Mouse (Mus musculus) neural tube, embryonic 10.5 days (tissue): ENCODE data around the gene Parp8.

Experiments
- DNase-seq: peaks from one replicate; pipeline ENCODE4 v3.0.0-alpha.2; 2017; ENCODE audit warnings: low spot score; ENCODE audit errors: extremely low spot score

The Parp8 gene

DNA sequence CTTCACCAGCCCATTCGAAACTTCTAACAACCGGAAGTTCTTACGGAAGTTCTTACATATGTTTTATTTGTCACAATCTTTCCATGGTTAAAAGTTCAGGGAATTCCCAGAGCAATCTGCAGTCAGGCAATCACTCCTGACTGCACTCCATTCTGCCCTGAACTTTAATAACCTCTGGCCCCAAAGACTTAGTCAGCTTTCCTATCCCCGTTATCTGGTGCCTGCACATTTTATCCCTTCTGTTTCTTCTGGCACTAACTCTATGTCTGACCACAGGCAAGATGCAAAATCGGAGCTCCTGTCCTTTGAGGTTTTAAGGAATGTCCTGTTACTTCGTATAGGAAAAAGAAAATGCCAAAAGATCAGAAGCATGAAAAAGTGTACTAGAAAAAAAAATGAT is 4.7 kb downstream of the Parp8 start:
- DNase-seq, result no peak

- DNase-seq, result no peak
These were observed 6.7 kb downstream of the Parp8 start for GRCm38 (mm10) chr13:117018676-117019075.

DNA sequence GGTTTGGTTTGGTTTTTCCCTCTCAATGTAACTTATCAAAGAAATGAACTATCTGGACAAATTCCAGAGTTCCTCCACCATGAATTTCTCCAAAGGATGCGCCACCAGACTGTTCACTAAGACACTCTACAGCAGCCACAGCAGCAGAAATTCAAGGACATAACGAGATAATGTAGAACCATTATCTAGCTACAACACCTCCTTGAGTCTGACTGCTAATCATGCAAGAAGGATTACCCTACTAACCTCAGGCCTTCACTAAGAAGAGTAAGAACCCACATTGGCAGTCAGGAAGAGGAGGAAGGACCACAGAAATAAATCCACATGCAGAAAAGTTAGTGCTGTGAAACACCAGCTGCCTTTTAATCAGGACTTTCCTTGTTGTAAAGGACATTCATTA is 11.8 kb downstream of the Parp8 start:
- DNase-seq, result no peak

DNA sequence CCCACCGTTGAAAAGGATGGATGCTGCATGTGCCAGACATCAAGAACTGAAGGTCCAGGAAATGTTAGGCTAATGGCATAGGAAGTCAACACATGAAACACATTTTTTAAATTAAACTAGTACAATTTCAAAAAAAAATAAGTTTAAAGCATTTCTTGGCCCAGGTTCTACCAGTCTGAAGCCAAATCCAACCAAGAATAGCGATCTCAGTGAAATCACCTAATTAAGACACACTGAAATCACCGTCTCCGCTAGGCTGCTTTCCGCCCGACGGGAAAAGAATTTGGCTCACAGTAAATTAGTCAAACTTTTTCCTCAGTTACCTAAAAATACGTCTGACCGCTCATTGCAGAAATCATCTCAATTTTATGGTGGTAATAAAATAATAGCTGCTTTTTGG is 13.3 kb downstream of the Parp8 start:
- no peak for DNase-seq

- no peak for DNase-seq
These were observed 15.2 kb downstream of the Parp8 start for GRCm38 (mm10) chr13:117010143-117010542.

GRCm38 (mm10) chr13:117008021-117009015 is 17.0 kb downstream of the Parp8 start:
- DNase-seq, result no peak

GRCm38 (mm10) chr13:117007566-117007965 is 17.8 kb downstream of the Parp8 start:
- no peak for DNase-seq

DNA sequence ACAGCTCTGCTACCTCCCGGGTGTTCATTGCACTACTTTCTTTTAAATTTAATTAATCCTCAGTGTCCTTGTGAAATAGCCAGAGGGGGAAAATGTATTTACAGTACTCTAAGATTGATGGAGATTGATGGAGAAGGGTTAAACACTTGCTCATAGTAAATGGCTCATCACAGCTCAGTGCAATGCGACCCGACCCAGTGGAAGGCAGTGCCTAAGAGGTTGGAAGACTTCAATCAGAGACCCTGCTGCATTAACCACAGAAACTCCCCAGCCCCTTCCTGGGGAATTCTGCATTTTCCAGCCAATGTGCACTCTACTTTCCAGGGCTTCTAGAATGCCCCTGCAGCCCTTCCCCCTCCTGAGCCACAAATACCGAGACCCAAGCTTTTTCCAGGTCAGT is 18.7 kb downstream of the Parp8 start:
- no peak for DNase-seq

DNA sequence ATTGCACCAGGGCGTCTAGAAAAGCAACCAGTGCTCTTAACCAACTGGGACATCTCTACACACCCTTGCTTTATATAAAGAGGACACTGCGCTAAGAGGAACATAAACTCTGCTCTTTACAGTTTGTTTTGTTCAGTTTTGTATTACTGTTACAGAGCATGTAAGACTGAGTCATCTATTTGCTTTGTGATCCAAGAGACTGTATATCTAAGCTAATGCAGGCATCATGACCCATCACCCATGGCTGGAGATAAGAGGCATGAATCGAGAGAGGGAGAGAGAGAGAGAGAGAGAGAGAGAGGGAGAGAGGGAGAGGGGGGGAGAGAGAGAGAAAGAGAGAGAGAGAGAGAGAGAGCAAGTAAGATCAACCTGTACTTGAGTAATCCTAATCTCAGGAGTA is 24.8 kb downstream of the Parp8 start:
- DNase-seq, result no peak

- no peak for DNase-seq
These were observed 33.8 kb downstream of the Parp8 start for GRCm38 (mm10) chr13:116991560-116991959.

GRCm38 (mm10) chr13:116990327-116990726 is 35.0 kb downstream of the Parp8 start:
- DNase-seq, result no peak

DNA sequence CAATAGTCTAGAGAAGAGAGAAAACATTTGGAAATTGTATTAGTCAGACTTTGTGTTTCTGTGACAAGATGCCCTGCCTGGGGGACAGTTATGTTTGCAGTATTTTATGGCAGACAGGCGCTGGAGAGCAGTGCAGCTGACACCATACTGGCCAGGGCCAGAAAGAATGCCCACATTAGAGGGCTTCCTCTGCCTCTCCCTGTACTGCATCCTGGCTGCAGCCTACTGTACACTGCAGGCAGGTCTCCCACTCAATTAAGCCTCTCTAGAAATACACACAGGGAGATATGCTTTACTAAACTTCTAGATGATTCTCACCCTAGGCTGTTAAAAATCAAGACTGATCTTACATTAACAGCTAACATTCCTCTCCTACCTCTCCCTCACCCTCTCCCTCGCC is 36.6 kb downstream of the Parp8 start:
- no peak for DNase-seq

- DNase-seq, result no peak
These were observed 37.1 kb downstream of the Parp8 start for GRCm38 (mm10) chr13:116988208-116988607.

- DNase-seq, result no peak
These were observed 38.1 kb downstream of the Parp8 start for GRCm38 (mm10) chr13:116987284-116987683.

DNA sequence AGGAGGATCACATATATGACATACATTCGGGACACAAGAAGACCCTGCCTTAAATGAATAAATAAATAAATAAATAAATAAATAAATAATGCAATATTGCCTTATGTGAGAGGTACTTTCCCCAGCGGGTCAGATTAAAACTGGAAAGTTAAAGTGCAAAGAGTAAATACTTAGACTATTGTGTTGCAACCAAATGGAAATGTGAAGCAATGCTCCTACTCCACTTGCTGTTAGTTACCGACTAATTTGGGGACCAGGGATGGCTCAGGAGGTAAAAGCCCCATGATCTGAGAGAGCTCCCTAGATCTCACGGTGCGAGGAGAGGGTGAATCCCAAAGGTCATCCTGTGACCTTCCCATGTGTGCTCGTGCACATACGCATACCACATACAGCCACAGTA is 38.7 kb downstream of the Parp8 start:
- DNase-seq, result no peak

GRCm38 (mm10) chr13:116974081-116974860 is 51.1 kb downstream of the Parp8 start:
- no peak for DNase-seq

DNA sequence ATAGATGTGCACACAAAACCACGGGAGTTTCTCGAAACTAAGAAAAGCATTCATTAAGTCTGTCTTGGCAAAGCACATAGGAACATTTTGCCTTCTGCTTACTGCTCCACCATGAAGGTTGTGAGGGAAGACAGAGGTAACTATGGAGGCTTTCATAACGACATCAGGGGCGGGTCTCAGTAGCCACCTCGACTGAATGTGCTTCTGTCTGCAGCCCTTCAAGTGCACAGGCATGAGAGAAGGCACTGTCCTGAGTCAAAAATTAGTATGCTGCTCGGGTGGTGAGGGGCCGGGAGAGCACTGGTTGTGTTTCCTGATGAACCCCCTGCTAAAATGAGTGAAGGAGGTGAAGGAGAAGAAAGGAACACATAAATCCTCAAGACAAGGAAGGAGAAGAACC is 51.8 kb downstream of the Parp8 start:
- DNase-seq, result no peak

- no peak for DNase-seq
These were observed 53.2 kb downstream of the Parp8 start for GRCm38 (mm10) chr13:116972036-116972611.

DNA sequence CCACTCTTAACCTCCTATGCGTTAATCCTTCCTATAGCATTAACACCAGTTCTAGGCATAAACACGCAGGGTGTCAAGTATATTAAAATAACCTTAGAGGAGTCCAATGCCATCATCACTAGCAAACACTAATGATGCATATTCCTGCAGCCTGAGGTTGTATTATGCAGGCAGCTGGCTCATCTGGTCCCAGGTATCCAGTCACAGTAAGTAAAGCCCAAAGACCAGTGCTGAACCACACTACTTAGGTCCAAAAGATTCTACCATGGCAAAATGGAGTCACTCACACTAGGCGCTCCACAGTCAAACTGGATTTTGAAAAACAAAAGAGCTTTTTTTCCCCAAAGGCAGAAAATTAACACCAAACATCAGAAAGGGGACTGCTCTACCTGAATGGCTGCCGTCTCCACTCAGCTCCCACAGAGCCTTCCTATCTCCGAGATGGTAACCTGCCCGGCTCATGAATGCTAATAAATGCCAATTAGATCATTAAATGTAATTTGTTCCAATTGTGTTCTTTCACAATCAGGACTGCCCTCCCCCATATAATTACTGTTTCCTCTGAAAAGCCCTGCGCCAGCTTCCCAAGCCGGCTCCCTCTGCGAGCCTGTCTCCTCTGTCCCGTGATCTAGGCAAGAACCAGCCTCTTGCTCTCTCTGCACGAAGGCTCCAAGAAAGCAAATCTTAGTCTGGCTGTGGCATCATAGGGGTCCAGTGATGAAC is 54.5 kb downstream of the Parp8 start:
- DNase-seq, result no peak

DNA sequence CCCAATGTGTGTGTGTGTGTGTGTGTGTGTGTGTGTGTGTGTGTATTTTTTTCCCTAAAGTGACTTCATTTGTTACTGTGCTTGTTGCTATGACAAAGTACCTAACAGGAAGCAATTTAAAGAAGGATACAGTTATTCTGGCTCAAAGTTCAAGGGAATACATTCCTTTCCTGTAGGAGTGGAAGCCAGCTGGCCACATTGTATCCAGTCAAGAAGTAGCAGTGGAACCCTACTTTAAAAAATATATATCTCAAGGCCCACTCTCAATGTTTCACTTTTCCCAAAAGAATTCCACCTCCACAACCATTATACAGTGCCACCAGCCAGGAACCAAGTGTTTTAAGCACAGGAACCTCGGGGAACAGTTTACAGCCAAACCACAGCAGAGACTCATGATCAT is 55.7 kb downstream of the Parp8 start:
- DNase-seq, result no peak

DNA sequence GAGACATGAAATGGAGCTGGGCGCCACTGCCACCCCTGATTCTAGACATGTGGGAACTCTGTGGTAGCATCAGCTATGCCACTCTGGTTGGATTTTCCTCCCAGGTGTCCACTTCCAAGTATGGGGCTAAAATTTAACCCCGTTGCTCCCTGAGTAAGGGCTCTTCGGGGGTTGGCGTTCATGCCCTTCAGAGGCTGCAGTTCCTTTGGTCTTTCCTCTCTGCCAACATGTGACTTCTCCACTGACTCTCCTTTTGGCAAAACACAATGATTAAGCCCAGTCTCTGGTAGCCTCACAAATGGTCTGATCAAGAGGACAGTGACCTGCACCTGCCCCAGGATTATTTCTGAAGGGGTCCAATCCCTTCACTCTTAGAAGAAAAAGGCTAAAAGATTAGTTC is 56.4 kb downstream of the Parp8 start:
- no peak for DNase-seq
